Mouse (Mus musculus) MEL (cell line): Measurements from ENCODE around the gene Cntn4.

Experiments
- BHLHE40 ChIP-seq: IDR thresholded peaks from 2 replicates; pipeline ENCODE4 v1.6.1; 2012; ENCODE audit warnings: low read depth, mild to moderate bottlenecking, inconsistent platforms, low read length, improper control_type of control experiment, borderline replicate concordance
- CHD1 ChIP-seq: IDR thresholded peaks from 2 replicates; pipeline ENCODE4 v1.6.1; 2012; ENCODE audit warnings: low read depth, mild to moderate bottlenecking, inconsistent platforms, low read length, improper control_type of control experiment
- CHD2 ChIP-seq: IDR thresholded peaks from 2 replicates; pipeline ENCODE4 v1.6.1; 2011; ENCODE audit warnings: low read length, improper control_type of control experiment
- CTCF ChIP-seq, 3 experiments: IDR thresholded peaks in 2 of 3; conservative IDR thresholded peaks in 1 of 3; 2 replicates each; pipeline ENCODE4 v1.5.1; 2011 to 2012; ENCODE audit warnings: low read length in 3 of 3, low read depth in 2 of 3, mild to moderate bottlenecking in 2 of 3, improper control_type of control experiment in 1 of 3, inconsistent platforms in 1 of 3, mixed read lengths in 1 of 3, moderate library complexity in 1 of 3; ENCODE audit not compliant: control insufficient read depth in 1 of 3, insufficient read depth in 1 of 3, poor library complexity in 1 of 3, severe bottlenecking in 1 of 3
- ELF1 ChIP-seq: IDR thresholded peaks from 2 replicates; pipeline ENCODE4 v1.6.1; 2014; ENCODE audit warnings: low read depth, mild to moderate bottlenecking, inconsistent platforms, low read length, improper control_type of control experiment, moderate library complexity
- EP300 ChIP-seq, 2 experiments: IDR thresholded peaks; 2 replicates each; pipeline ENCODE4 v1.6.1; 2011; ENCODE audit warnings: improper control_type of control experiment in 2 of 2, low read length in 2 of 2, low read depth in 1 of 2, mild to moderate bottlenecking in 1 of 2
- MAFK ChIP-seq: IDR thresholded peaks from 2 replicates; pipeline ENCODE4 v1.6.1; 2011; ENCODE audit warnings: low read depth, mild to moderate bottlenecking, low read length, improper control_type of control experiment, borderline replicate concordance
- MEF2A ChIP-seq: IDR thresholded peaks from 2 replicates; pipeline ENCODE4 v1.6.1; 2014; ENCODE audit warnings: low read depth, mild to moderate bottlenecking, inconsistent platforms, low read length, improper control_type of control experiment; ENCODE audit not compliant: poor library complexity, insufficient replicate concordance, severe bottlenecking; ENCODE audit errors: extremely low read depth
- POLR2A ChIP-seq, 2 experiments: IDR thresholded peaks; 2 replicates each; pipeline ENCODE4 v1.6.1; 2011 to 2012; ENCODE audit warnings: low read length in 2 of 2, mild to moderate bottlenecking in 2 of 2, control low read depth in 1 of 2, improper control_type of control experiment in 1 of 2, low read depth in 1 of 2, moderate library complexity in 1 of 2; ENCODE audit not compliant: control insufficient read depth in 1 of 2, insufficient read depth in 1 of 2, poor library complexity in 1 of 2
- RCOR1 ChIP-seq: IDR thresholded peaks from 2 replicates; pipeline ENCODE4 v1.6.1; 2012; ENCODE audit warnings: low read depth, mild to moderate bottlenecking, inconsistent platforms, low read length, improper control_type of control experiment
- TAL1 ChIP-seq: IDR thresholded peaks from 2 replicates; pipeline ENCODE4 v1.6.1; 2012; ENCODE audit warnings: mild to moderate bottlenecking, inconsistent platforms, low read length, moderate library complexity, mixed read lengths
- USF1 ChIP-seq: IDR thresholded peaks from 2 replicates; pipeline ENCODE4 v1.6.1; 2014; ENCODE audit warnings: low read depth, mild to moderate bottlenecking, inconsistent platforms, low read length, improper control_type of control experiment, moderate library complexity
- ZNF384 ChIP-seq: IDR thresholded peaks from 2 replicates; pipeline ENCODE4 v1.6.1; 2012; ENCODE audit warnings: low read depth, mild to moderate bottlenecking, inconsistent platforms, low read length, improper control_type of control experiment

- no peak for TF ChIP-seq EP300 (IDR thresholded peaks at IDR 0.05; ENCODE audit: low read depth in 1 of 2, low read length in 2 of 2)
- TF ChIP-seq CHD2, result no peak
- no peak for TF ChIP-seq TAL1
- TF ChIP-seq CTCF (IDR thresholded peaks at IDR 0.05 in 2 of 3, conservative IDR thresholded peaks at IDR 0.05 in 1 of 3; ENCODE audit: control insufficient read depth in 1 of 3, insufficient read depth in 1 of 3, low read depth in 2 of 3, low read length in 3 of 3, poor library complexity in 1 of 3, severe bottlenecking in 1 of 3), result no peak
- TF ChIP-seq RCOR1, result no peak
- no peak for TF ChIP-seq USF1
- no peak for TF ChIP-seq MAFK
- no peak for TF ChIP-seq CHD1
- no peak for TF ChIP-seq POLR2A (IDR thresholded peaks at IDR 0.05; ENCODE audit: control insufficient read depth in 1 of 2, insufficient read depth in 1 of 2, low read depth in 1 of 2, low read length in 2 of 2, poor library complexity in 1 of 2)
- TF ChIP-seq MEF2A, result no peak
- TF ChIP-seq ELF1, result no peak
- TF ChIP-seq ZNF384, result no peak
- TF ChIP-seq BHLHE40, result no peak
These were observed 884.2 kb downstream of the Cntn4 start for GRCm38 (mm10) chr6:106561649-106562048.
